Mouse (Mus musculus): ENCODE results near the gene Cacna2d1.

- no peak for TF ChIP-seq CTCF (IDR thresholded peaks at IDR 0.05; ENCODE audit: low read depth)
- no peak for TF ChIP-seq EP300 (IDR thresholded peaks at IDR 0.05; ENCODE audit: low read depth)
These were observed 302.1 kb downstream of the Cacna2d1 start for GRCm38 (mm10) chr5:16236608-16237007.
